Mouse (Mus musculus): Measurements from ENCODE around the gene Cyb561. TPM values are rescaled to one million over a fixed set of nuclear protein-coding genes. Genes with fewer than 3 reads are reported as not detected.

The Cyb561 gene
- polyA plus RNA-seq (2021; fragmentation: Nextera tagmentation) = 60.9 and 78.9 TPM in 2 replicates
- long read RNA-seq, experiment 1, transcript Cyb561-201 (6 exons, 2,741 nt) = major isoform, 85 of 163 reads
- long read RNA-seq, experiment 1, partial matches to known transcripts = 38 of 163 reads
- long read RNA-seq, experiment 1, other reads (novel, unspliced or antisense) = 34 of 163 reads
- long read RNA-seq, experiment 2, transcript Cyb561-201 (6 exons, 2,741 nt) = major isoform, 385 of 634 reads
- long read RNA-seq, experiment 2, transcript Cyb561-206 (6 exons, 1,130 nt) = minor isoform, 12 of 634 reads
- long read RNA-seq, experiment 2, partial matches to known transcripts = 36 of 634 reads
- long read RNA-seq, experiment 2, other reads (novel, unspliced or antisense) = 198 of 634 reads

DNA sequence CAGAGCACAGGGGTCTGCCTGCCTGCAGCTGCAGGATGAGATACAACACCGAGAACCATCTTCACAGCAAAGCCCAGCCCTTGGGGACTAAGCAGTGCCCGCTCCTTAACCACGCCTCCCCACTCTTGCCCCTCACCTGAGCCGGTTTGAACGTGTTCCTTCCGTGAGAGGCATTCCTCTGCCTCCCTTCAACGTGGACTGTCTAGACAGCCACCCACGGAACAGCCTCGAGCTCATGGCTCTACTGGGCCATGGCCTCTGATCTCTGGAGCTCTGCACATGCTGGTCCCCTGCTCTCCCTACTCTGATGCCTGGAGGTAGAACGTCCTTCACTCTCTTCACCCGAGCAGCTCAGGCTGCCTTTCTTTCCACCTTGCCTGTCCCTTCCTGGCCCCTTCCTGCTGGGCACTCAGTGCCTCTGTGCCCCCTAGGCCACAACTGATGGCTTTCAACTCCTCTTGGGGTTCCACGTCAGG, at the start of gene Cyb561:
Cyb561 (minus strand) TSS at position 426 of the 476 bp plus-strand sequence.

DNA sequence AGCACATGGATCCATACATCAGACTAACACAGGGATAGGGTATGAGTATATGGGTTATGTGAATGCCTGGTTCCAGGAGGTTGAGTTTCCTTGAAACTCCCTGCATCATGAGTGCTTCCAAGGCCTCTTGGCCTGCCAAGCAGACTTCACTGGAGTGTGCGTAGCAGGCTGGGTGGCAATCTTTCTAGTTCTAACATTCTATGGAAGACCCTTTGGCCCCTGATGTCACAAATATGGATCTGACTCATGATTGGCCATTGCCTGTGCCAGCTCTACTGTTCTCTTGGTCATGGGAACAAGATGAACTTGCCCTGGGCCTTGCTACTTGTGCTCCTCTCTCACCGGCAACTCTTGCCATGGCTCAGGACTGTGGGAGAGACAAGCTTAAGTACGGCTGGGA, 41.2 kb upstream of the Cyb561 start, which contains the start of gene Ace3:
Ace3 (plus strand) TSS at position 301 of the 400 bp plus-strand sequence.

DNA sequence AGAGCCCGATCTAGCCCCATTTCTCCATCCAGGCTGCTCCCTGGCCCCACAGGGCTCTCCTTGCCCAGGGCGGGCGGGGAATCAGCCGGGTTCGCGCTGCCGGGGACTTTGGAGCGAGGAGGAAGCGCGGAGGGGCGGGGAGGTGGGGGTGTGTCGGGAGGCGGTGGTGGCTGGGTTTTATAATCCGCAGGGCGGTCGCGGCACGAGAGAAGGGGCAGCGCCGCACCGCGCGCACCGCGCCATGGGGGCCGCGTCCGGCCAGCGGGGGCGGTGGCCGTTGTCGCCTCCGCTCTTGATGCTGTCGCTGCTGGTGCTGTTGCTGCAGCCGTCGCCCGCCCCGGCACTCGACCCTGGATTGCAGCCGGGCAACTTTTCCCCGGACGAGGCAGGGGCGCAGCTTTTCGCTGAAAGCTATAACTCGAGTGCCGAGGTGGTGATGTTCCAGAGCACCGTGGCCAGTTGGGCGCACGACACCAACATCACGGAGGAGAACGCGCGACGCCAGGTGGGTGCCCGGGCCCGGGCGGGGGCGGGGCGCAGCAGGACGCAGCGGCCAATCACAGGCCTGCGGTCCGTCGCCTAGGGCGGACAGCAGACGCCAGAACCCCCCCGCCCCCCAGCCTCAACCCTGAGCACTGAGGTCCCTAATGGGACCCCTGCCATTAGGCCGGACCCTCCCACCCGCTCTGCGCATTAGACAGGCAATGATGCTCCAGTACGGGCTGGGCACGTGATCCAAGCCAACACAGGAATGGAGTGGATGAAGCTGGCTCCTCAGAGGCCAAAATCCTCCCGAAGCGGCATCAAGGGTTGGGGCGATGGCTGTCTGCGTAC, 14.8 kb upstream of the Cyb561 start, which contains the start of gene Ace:
Ace (plus strand) TSS at position 205 of the 834 bp plus-strand sequence.

Other genes with a start within 250 kb of the Cyb561 start
- gene Ace, start 14.6 kb upstream of the Cyb561 start, polyA plus RNA-seq (2021; fragmentation: Nextera tagmentation) = 1.9 and 12.1 TPM in 2 replicates
- gene Ace3, start 41.3 kb upstream of the Cyb561 start, polyA plus RNA-seq (2021; fragmentation: Nextera tagmentation) = not detected in 2 replicates
- gene Kcnh6, start 54.8 kb upstream of the Cyb561 start, polyA plus RNA-seq (2021; fragmentation: Nextera tagmentation) = 0.63 and 0.65 TPM in 2 replicates
- 75.4 and 94.8 TPM in 2 replicates for gene Dcaf7, start 83.5 kb upstream of the Cyb561 start, polyA plus RNA-seq (2021; fragmentation: Nextera tagmentation)
- gene Taco1, start 112.7 kb upstream of the Cyb561 start, polyA plus RNA-seq (2021; fragmentation: Nextera tagmentation) = 4.8 TPM in 2 replicates
- 1.2 and 1.4 TPM in 2 replicates for gene Map3k3, start 131.3 kb upstream of the Cyb561 start, polyA plus RNA-seq (2021; fragmentation: Nextera tagmentation)
- 0.95 and 1.5 TPM in 2 replicates for gene Gm10840, start 207.5 kb upstream of the Cyb561 start, polyA plus RNA-seq (2021; fragmentation: Nextera tagmentation)
- 184 and 226 TPM in 2 replicates for gene Limd2, start 207.5 kb upstream of the Cyb561 start, polyA plus RNA-seq (2021; fragmentation: Nextera tagmentation)
- gene Strada, start 248.8 kb upstream of the Cyb561 start, polyA plus RNA-seq (2021; fragmentation: Nextera tagmentation) = 10.6 and 12.9 TPM in 2 replicates